Mouse (Mus musculus) G1E (cell line): Measurements from ENCODE around the gene Prmt1. TPM values are rescaled to one million over a fixed set of nuclear protein-coding genes. Genes with fewer than 3 reads are reported as not detected.
A peak's percentile ranks its signal among the peaks of the same experiment; 100 is the strongest.

ENCODE experiments used
- ATAC-seq: 2 replicates; pipeline ENCODE4 v1.8.0; 2016; ENCODE audit warnings: mild to moderate bottlenecking; ENCODE audit not compliant: insufficient number of reproducible peaks, poor library complexity, low FRiP score, severe bottlenecking; ENCODE audit errors: extremely low read depth
- DNase-seq: peaks from one replicate; pipeline ENCODE4 v3.0.0; 2012; ENCODE audit warnings: low spot score
- H3K27me3 ChIP-seq: 2 replicates; pipeline ENCODE4 v1.6.1; 2012; ENCODE audit warnings: mild to moderate bottlenecking, low read length, inconsistent platforms; ENCODE audit not compliant: insufficient read depth
- H3K36me3 ChIP-seq: replicated peaks from 2 replicates; pipeline ENCODE3; 2012; ENCODE audit warnings: mild to moderate bottlenecking, inconsistent platforms
- H3K4me1 ChIP-seq: 2 replicates; pipeline ENCODE4 v1.6.1; 2012; ENCODE audit warnings: low read depth, low read length, inconsistent platforms, mixed read lengths; ENCODE audit not compliant: insufficient read depth
- H3K4me3 ChIP-seq: 2 replicates; pipeline ENCODE4 v1.5.1; 2012; ENCODE audit warnings: low read depth, mild to moderate bottlenecking, inconsistent platforms, low read length, moderate library complexity, mixed read lengths
- H3K9me3 ChIP-seq: replicated peaks from 2 replicates; pipeline ENCODE4 v1.6.1; 2012; ENCODE audit warnings: inconsistent platforms
- CTCF ChIP-seq: IDR thresholded peaks from 2 replicates; pipeline ENCODE4 v1.5.1; 2012; ENCODE audit warnings: low read depth, low read length, inconsistent platforms, mixed read lengths
- GATA1 ChIP-seq: IDR thresholded peaks from 2 replicates; pipeline ENCODE4 v1.6.1; 2012; ENCODE audit warnings: borderline replicate concordance, low read length, inconsistent platforms, mixed read lengths
- GATA2 ChIP-seq: IDR thresholded peaks from 2 replicates; pipeline ENCODE4 v1.6.1; 2012; ENCODE audit warnings: low read depth, low read length, inconsistent platforms, borderline replicate concordance
- POLR2AphosphoS5 ChIP-seq: IDR thresholded peaks from 2 replicates; pipeline ENCODE4 v1.6.1; 2012; ENCODE audit warnings: low read depth, low read length, inconsistent platforms; ENCODE audit not compliant: insufficient replicate concordance
- TAL1 ChIP-seq: conservative IDR thresholded peaks from 2 replicates; pipeline ENCODE4 v1.6.1; 2012; ENCODE audit warnings: low read depth, low read length, inconsistent platforms, mixed read lengths
- polyA plus RNA-seq: library from polyadenylated mRNA; stranded (reverse); fragments of >175 nt; gene quantifications from 2 replicates; pipeline ENCODE4 v1.2.3, GENCODE M21; 2012
- total RNA-seq, 2 experiments: library from RNA; stranded (forward) in 1 of 2; stranded (reverse) in 1 of 2; fragments of 200-1000 nt in 1 of 2; fragments of >200 nt in 1 of 2; fragmentation: Nextera tagmentation in 1 of 2; gene quantifications; 2 replicates each; pipeline ENCODE4 v1.2.3; 2014 to 2017

Prmt1 gene
- total and polyA plus RNA-seq, 3 experiments, result 97.2 to 169 (median 105) TPM

- Histone ChIP-seq H3K27me3 (no peaks in the 10 kb centered on the region), H3K36me3 (peaks cover 99% of the 10 kb centered on the region), H3K4me1 (peaks cover 52% of the 10 kb centered on the region), H3K4me3 (no peak overlapping the region), H3K9me3 (peaks cover 7% of the 10 kb centered on the region)
- no peak for DNase-seq
- ATAC-seq, result no peak
- TF ChIP-seq TAL1 (no peak), CTCF (no peak), POLR2AphosphoS5 (no peak), GATA1 (no peak), GATA2 (no peak)
Measured at GRCm38 (mm10) chr7:45007141-45007540, 20.8 kb upstream of the Prmt1 start.

- Histone ChIP-seq H3K4me3 (no peak overlapping the region), H3K36me3 (peaks cover 99% of the 10 kb centered on the region), H3K27me3 (no peaks in the 10 kb centered on the region), H3K9me3 (peaks cover 7% of the 10 kb centered on the region), H3K4me1 (peaks cover 54% of the 10 kb centered on the region)
- DNase-seq (no peak), ATAC-seq (no peak)
- TF ChIP-seq GATA2 (no peak), POLR2AphosphoS5 (no peak), GATA1 (no peak), CTCF (no peak), TAL1 (no peak)
Measured at GRCm38 (mm10) chr7:45006503-45006902, 20.1 kb upstream of the Prmt1 start.

- Histone ChIP-seq H3K27me3 (no peaks in the 10 kb centered on the region), H3K4me1 (peaks cover 62% of the 10 kb centered on the region), H3K36me3 (peaks cover 100% of the 10 kb centered on the region), H3K4me3 (no peak overlapping the region), H3K9me3 (peaks cover 7% of the 10 kb centered on the region)
- TF ChIP-seq GATA1 (no peak), GATA2 (no peak), TAL1 (no peak), CTCF (no peak), POLR2AphosphoS5 (no peak)
- ATAC-seq (no peak), DNase-seq (no peak)
Measured at GRCm38 (mm10) chr7:45005321-45005992, 19.1 kb upstream of the Prmt1 start.

GRCm38 (mm10) chr7:45004546-45004945 lies 18.2 kb upstream of the Prmt1 start:
- Histone ChIP-seq H3K4me1 (peaks cover 65% of the 10 kb centered on the region), H3K27me3 (no peaks in the 10 kb centered on the region), H3K36me3 (peaks cover 100% of the 10 kb centered on the region), H3K4me3 (no peak overlapping the region), H3K9me3 (peaks cover 7% of the 10 kb centered on the region)
- no peak for DNase-seq
- ATAC-seq, result no peak
- TF ChIP-seq GATA2, result no peak
- TF ChIP-seq GATA1, result no peak
- TF ChIP-seq POLR2AphosphoS5, result no peak
- no peak for TF ChIP-seq CTCF
- no peak for TF ChIP-seq TAL1

GRCm38 (mm10) chr7:45002440-45002839 lies 16.1 kb upstream of the Prmt1 start:
- ATAC-seq (no peak), DNase-seq (no peak)
- H3K4me1 ChIP-seq, result peaks cover 75% of the 10 kb centered on the region
- TF ChIP-seq GATA2 (no peak), CTCF (no peak), TAL1 (no peak), GATA1 (no peak), POLR2AphosphoS5 (no peak)
- H3K27me3 ChIP-seq, result no peaks in the 10 kb centered on the region
- H3K9me3 ChIP-seq, result no peaks in the 10 kb centered on the region; the same call in 1 of the 2 replicates
- no peak overlapping the region for H3K4me3 ChIP-seq
- H3K36me3 ChIP-seq, result peaks cover 86% of the 10 kb centered on the region

- ATAC-seq (no peak), DNase-seq (no peak)
- Histone ChIP-seq H3K4me3 (peak overlapping the region; percentile 44; the same call in 1 of the 2 replicates), H3K27me3 (no peaks in the 10 kb centered on the region), H3K4me1 (peaks cover 79% of the 10 kb centered on the region), H3K9me3 (no peaks in the 10 kb centered on the region), H3K36me3 (peaks cover 80% of the 10 kb centered on the region)
- TF ChIP-seq CTCF (no peak), TAL1 (no peak), POLR2AphosphoS5 (no peak), GATA1 (no peak), GATA2 (no peak)
Measured at GRCm38 (mm10) chr7:45000539-45001114, 14.3 kb upstream of the Prmt1 start.
